Mouse (Mus musculus): ENCODE measurements around the gene Strn4. TPM values are rescaled to one million over a fixed set of nuclear protein-coding genes. Genes with fewer than 3 reads are reported as not detected.

Strn4 gene
- polyA plus RNA-seq, 2 experiments: 109 to 197 TPM

DNA sequence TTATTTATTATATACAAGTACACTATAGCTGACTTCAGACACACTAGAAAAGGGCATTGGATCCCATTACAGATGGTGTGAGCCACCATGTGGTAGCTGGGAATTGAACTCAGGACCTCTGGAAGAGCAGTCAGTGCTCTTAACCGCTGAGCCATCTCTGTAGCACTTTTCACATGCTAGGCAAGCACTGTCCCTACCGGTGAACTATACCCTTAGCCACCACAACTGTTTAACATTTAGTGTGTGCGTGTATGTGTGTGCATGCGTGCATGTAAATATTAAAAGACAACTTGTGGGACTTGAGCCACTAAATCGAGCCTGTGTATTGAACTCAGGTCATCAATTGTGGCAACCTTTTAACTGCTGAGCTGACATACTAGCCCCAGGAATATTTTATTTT lies 31.1 kb downstream of the Strn4 start:
- ATAC-seq (ENCODE audit: low FRiP score, low read depth): no peak

DNA sequence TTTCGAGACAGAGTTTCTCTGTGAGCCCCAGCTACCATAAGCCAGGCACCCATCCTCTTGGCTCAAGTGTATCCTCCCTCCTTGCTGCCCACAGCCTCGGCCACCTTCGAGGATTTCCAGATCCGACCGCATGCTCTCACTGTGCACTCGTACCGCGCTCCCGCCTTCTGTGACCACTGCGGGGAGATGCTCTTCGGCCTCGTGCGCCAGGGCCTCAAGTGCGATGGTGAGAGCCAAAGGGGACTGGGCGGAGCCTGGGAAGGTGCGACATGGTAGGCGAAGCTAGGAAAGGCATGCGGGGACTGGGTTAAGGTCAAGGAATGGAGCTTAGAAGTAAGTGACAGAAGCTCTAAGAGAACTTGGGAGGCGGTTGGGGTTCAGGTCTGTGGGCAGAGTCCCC lies 31.8 kb downstream of the Strn4 start:
- H3K36me3 ChIP-seq (ENCODE audit: control insufficient read depth, insufficient read depth, low read length): peaks cover 50% of the 10 kb centered on the region
- H3K4me2 ChIP-seq (replicated peaks; ENCODE audit: low read depth, low read length, severe bottlenecking): no peak overlapping the region
- H3K27me3 ChIP-seq (ENCODE audit: control insufficient read depth, insufficient read depth, low read length): no peaks in the 10 kb centered on the region
- H3K4me1 ChIP-seq (ENCODE audit: control insufficient read depth, insufficient read depth, low read length): peaks cover 19% of the 10 kb centered on the region
- H3K27ac ChIP-seq (replicated peaks; ENCODE audit: low read depth, low read length): no peak overlapping the region
- H3K4me3 ChIP-seq (replicated peaks; ENCODE audit: low read length): no peak overlapping the region
- no peak for TF ChIP-seq POLR2A (IDR thresholded peaks at IDR 0.05; ENCODE audit: borderline replicate concordance, extremely low read depth, insufficient read depth, insufficient read length)
- no peak overlapping the region for H3K9ac ChIP-seq (ENCODE audit: low read depth, low read length, severe bottlenecking)
- no peak for DNase-seq (ENCODE audit: low spot score)
- H3K9me3 ChIP-seq (ENCODE audit: control insufficient read depth, low read length): no peaks in the 10 kb centered on the region
- no peak for ATAC-seq (ENCODE audit: low FRiP score, low read depth)
- WGBS: 80% methylated on average over 19 of the region's 19 CpGs

More for the DNA sequence above, 31.1 kb downstream of the Strn4 start:
- 91% methylated on average over 5 of the region's 5 CpGs for WGBS
- DNase-seq (ENCODE audit: low spot score): no peak
- no peak overlapping the region for H3K4me3 ChIP-seq (replicated peaks; ENCODE audit: low read length)
- no peak for TF ChIP-seq POLR2A (IDR thresholded peaks at IDR 0.05; ENCODE audit: borderline replicate concordance, extremely low read depth, insufficient read depth, insufficient read length)
- H3K9ac ChIP-seq (ENCODE audit: low read depth, low read length, severe bottlenecking): no peak overlapping the region
- peaks cover 19% of the 10 kb centered on the region for H3K4me1 ChIP-seq (ENCODE audit: control insufficient read depth, insufficient read depth, low read length)
- no peaks in the 10 kb centered on the region for H3K9me3 ChIP-seq (ENCODE audit: control insufficient read depth, low read length)
- peaks cover 43% of the 10 kb centered on the region for H3K36me3 ChIP-seq (ENCODE audit: control insufficient read depth, insufficient read depth, low read length)
- no peak overlapping the region for H3K27ac ChIP-seq (replicated peaks; ENCODE audit: low read depth, low read length)
- H3K27me3 ChIP-seq (ENCODE audit: control insufficient read depth, insufficient read depth, low read length): no peaks in the 10 kb centered on the region
- no peak overlapping the region for H3K4me2 ChIP-seq (replicated peaks; ENCODE audit: low read depth, low read length, severe bottlenecking)

DNA sequence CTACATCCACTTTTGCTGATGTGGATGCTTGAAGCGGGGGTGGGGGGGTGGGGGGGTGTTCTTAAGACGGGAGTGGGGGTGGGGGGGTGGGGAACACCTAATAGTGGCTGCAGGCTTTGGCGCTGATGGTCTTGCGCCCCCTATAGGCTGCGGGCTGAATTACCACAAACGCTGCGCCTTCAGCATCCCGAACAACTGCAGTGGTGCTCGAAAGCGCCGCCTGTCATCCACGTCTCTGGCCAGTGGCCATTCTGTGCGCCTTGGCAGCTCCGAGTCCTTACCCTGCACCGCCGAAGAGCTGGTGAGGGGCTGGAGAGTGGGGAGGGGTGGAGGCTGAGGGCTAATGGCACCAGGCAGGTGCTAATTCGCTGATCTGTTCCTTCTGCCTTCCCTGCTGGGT lies 32.9 kb downstream of the Strn4 start:
- no peak for TF ChIP-seq POLR2A (IDR thresholded peaks at IDR 0.05; ENCODE audit: borderline replicate concordance, extremely low read depth, insufficient read depth, insufficient read length)

DNA sequence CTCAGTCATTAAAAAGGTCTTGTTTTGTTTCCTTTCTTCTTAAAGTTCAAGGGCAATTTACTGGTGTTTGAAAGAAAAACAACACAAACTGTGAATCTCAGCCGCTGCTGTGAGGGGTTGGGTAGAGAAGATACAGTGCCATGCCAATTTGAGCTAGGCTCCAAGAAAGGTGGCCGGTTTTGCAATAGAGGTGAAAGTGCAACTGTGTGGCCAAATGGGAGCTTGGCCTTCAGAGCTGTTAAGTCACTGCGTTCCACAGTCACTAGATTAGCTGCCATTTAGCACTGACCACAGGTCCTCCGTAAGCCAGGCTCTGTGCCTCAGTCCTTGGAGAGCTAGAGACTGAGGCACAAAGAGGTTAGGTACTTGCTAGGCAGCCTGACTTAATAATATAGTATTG lies 35.9 kb downstream of the Strn4 start:
- Histone ChIP-seq H3K4me1 (ENCODE audit: control insufficient read depth, insufficient read depth, low read length) (no peaks in the 10 kb centered on the region), H3K4me3 (replicated peaks; ENCODE audit: low read length) (no peak overlapping the region), H3K36me3 (ENCODE audit: control insufficient read depth, insufficient read depth, low read length) (peaks cover 87% of the 10 kb centered on the region), H3K9ac (ENCODE audit: low read depth, low read length, severe bottlenecking) (no peak overlapping the region), H3K27me3 (ENCODE audit: control insufficient read depth, insufficient read depth, low read length) (no peaks in the 10 kb centered on the region), H3K4me2 (replicated peaks; ENCODE audit: low read depth, low read length, severe bottlenecking) (no peak overlapping the region), H3K9me3 (ENCODE audit: control insufficient read depth, low read length) (no peaks in the 10 kb centered on the region), H3K27ac (replicated peaks; ENCODE audit: low read depth, low read length) (no peak overlapping the region)
- TF ChIP-seq POLR2A (IDR thresholded peaks at IDR 0.05; ENCODE audit: borderline replicate concordance, extremely low read depth, insufficient read depth, insufficient read length): no peak
- ATAC-seq (ENCODE audit: low FRiP score, low read depth): no peak
- WGBS: 85% methylated on average over 4 of the region's 4 CpGs
- no peak for DNase-seq (ENCODE audit: low spot score)

More for the DNA sequence above, 32.9 kb downstream of the Strn4 start:
- H3K4me2 ChIP-seq (replicated peaks; ENCODE audit: low read depth, low read length, severe bottlenecking): no peak overlapping the region
- DNase-seq (ENCODE audit: low spot score): no peak
- no peak overlapping the region for H3K9ac ChIP-seq (ENCODE audit: low read depth, low read length, severe bottlenecking)
- H3K27ac ChIP-seq (replicated peaks; ENCODE audit: low read depth, low read length): no peak overlapping the region
- ATAC-seq (ENCODE audit: low FRiP score, low read depth): no peak
- H3K36me3 ChIP-seq (ENCODE audit: control insufficient read depth, insufficient read depth, low read length): peaks cover 58% of the 10 kb centered on the region
- 29% methylated on average over 15 of the region's 17 CpGs for WGBS
- H3K4me1 ChIP-seq (ENCODE audit: control insufficient read depth, insufficient read depth, low read length): peaks cover 19% of the 10 kb centered on the region
- no peak overlapping the region for H3K4me3 ChIP-seq (replicated peaks; ENCODE audit: low read length)
- no peaks in the 10 kb centered on the region for H3K27me3 ChIP-seq (ENCODE audit: control insufficient read depth, insufficient read depth, low read length)
- no peaks in the 10 kb centered on the region for H3K9me3 ChIP-seq (ENCODE audit: control insufficient read depth, low read length)

DNA sequence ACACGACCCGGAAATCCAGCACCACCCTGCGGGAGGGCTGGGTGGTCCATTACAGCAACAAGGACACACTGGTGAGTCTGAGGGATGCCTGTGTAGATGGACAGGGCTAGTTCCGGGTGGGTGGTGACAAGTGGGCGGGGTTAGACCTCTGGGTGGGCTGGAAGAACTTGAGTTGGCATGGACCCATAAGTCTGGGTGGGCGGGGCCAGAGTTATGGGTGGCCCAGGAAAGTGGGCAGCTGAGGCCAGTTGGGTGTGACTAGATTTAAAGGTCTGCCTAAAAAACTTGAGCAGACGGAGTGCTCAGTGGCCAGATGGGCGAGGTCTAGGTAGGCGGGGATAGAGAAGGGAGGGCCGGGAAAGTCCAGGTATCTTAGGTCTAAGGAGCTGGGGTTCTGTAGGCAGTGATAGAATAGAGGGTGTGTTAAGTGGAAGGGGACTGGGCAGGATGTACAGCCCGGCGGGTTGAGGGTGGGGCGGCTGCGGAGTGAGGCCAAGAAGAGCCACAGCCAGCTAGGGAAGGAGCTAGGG lies 37.7 kb downstream of the Strn4 start:
- Histone ChIP-seq H3K27ac (replicated peaks; ENCODE audit: low read depth, low read length) (no peak overlapping the region), H3K4me3 (replicated peaks; ENCODE audit: low read length) (no peak overlapping the region), H3K9ac (ENCODE audit: low read depth, low read length, severe bottlenecking) (no peak overlapping the region), H3K27me3 (ENCODE audit: control insufficient read depth, insufficient read depth, low read length) (no peaks in the 10 kb centered on the region), H3K36me3 (ENCODE audit: control insufficient read depth, insufficient read depth, low read length) (peaks cover 86% of the 10 kb centered on the region), H3K4me2 (replicated peaks; ENCODE audit: low read depth, low read length, severe bottlenecking) (no peak overlapping the region), H3K9me3 (ENCODE audit: control insufficient read depth, low read length) (no peaks in the 10 kb centered on the region), H3K4me1 (ENCODE audit: control insufficient read depth, insufficient read depth, low read length) (no peaks in the 10 kb centered on the region)
- no peak for DNase-seq (ENCODE audit: low spot score)
- TF ChIP-seq POLR2A (IDR thresholded peaks at IDR 0.05; ENCODE audit: borderline replicate concordance, extremely low read depth, insufficient read depth, insufficient read length): no peak
- ATAC-seq (ENCODE audit: low FRiP score, low read depth): peak; percentile 17; the same call in 1 of the 2 replicates
- WGBS: 81% methylated on average over 14 of the region's 14 CpGs

DNA sequence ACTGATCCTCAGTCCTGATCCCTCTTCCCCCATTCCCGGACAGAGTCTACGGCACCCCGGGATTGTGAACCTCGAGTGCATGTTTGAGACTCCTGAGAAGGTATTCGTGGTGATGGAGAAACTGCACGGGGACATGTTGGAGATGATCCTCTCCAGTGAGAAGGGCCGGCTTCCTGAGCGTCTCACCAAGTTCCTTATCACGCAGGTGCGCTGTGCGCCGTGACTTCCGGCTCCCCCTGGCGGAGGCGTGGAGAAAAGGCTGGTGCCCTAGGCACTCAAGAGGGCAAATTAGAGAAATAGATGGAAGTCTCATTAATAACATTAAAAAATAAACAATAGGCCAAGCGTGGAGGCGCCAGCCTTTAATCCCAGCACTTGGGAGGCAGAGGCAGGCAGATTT lies 42.6 kb downstream of the Strn4 start:
- Histone ChIP-seq H3K9ac (ENCODE audit: low read depth, low read length, severe bottlenecking) (no peak overlapping the region), H3K4me1 (ENCODE audit: control insufficient read depth, insufficient read depth, low read length) (no peaks in the 10 kb centered on the region), H3K36me3 (ENCODE audit: control insufficient read depth, insufficient read depth, low read length) (peaks cover 77% of the 10 kb centered on the region), H3K27ac (replicated peaks; ENCODE audit: low read depth, low read length) (no peak overlapping the region), H3K4me3 (replicated peaks; ENCODE audit: low read length) (no peak overlapping the region), H3K4me2 (replicated peaks; ENCODE audit: low read depth, low read length, severe bottlenecking) (no peak overlapping the region), H3K9me3 (ENCODE audit: control insufficient read depth, low read length) (no peaks in the 10 kb centered on the region), H3K27me3 (ENCODE audit: control insufficient read depth, insufficient read depth, low read length) (no peaks in the 10 kb centered on the region)
- ATAC-seq (ENCODE audit: low FRiP score, low read depth) (no peak), DNase-seq (ENCODE audit: low spot score) (no peak)
- 22% methylated on average over 17 of the region's 17 CpGs for WGBS
- TF ChIP-seq POLR2A (IDR thresholded peaks at IDR 0.05; ENCODE audit: borderline replicate concordance, extremely low read depth, insufficient read depth, insufficient read length): no peak
